Mouse (Mus musculus): Measurements from ENCODE around the gene Cpox.

- TF ChIP-seq CTCF (conservative IDR thresholded peaks at IDR 0.05; ENCODE audit: low read length) = no peak
- TF ChIP-seq POU5F1 (IDR thresholded peaks at IDR 0.05; ENCODE audit: borderline replicate concordance, low read length) = no peak
Observed at GRCm38 (mm10) chr16:58700816-58701424, 30.8 kb downstream of the Cpox start.

Measured in E14TG2a.4 (cell line).